Mouse (Mus musculus) spleen, adult 2 months (tissue): ENCODE measurements at regions not wholly inside any gene's neighbourhood (a gene's known extent, or its start where the extent isn't known, plus 50 kb on each side); places are given as distances from the start of the nearest gene placed in this dataset.

ENCODE experiments used
- DNase-seq, 2 experiments: peaks; one replicate each; pipeline versions ENCODE4 v3.0.0 to v3.0.0-alpha.2; 2012 to 2021; ENCODE audit warnings: low spot score in 2 of 2, low read depth in 1 of 2
- H3K27ac ChIP-seq: fragments of 200-500 bp; 2 replicates; pipeline ENCODE4 v1.5.1; 2012; ENCODE audit warnings: low read length, inconsistent platforms; ENCODE audit not compliant: insufficient read depth
- H3K27me3 ChIP-seq: fragments of 200-500 bp; 2 replicates; pipeline ENCODE4 v1.6.1; 2012; ENCODE audit warnings: mild to moderate bottlenecking, moderate library complexity, low read length, inconsistent platforms; ENCODE audit not compliant: control insufficient read depth, insufficient read depth
- H3K36me3 ChIP-seq: fragments of 200-500 bp; 2 replicates; pipeline ENCODE4 v1.6.1; 2012; ENCODE audit warnings: mild to moderate bottlenecking, low read length, inconsistent platforms; ENCODE audit not compliant: control insufficient read depth, insufficient read depth
- H3K4me1 ChIP-seq: fragments of 200-500 bp; 2 replicates; pipeline ENCODE4 v1.6.1; 2011; ENCODE audit warnings: inconsistent platforms; ENCODE audit not compliant: control insufficient read depth, insufficient read depth, insufficient read length
- H3K4me3 ChIP-seq: fragments of 200-500 bp; 2 replicates; pipeline ENCODE4 v1.5.1; 2011; ENCODE audit warnings: mild to moderate bottlenecking, inconsistent platforms; ENCODE audit not compliant: insufficient read depth, insufficient read length; ENCODE audit errors: extremely low read depth
- CTCF ChIP-seq: fragments of 200-500 bp; IDR thresholded peaks from 2 replicates; pipeline ENCODE4 v1.5.1; 2011; ENCODE audit warnings: mild to moderate bottlenecking, inconsistent platforms; ENCODE audit not compliant: insufficient read depth, insufficient read length, insufficient replicate concordance; ENCODE audit errors: extremely low read depth
- POLR2A ChIP-seq: fragments of 200-500 bp; IDR thresholded peaks from 2 replicates; pipeline ENCODE4 v1.6.1; 2011; ENCODE audit warnings: low read depth, low read length, inconsistent platforms
- WGBS: fragments of 180-500 bp; shearing (Covaris S2); methylation state at CpG from one replicate; pipeline ENCODE4 v1.1.7; 2018; 5-methylcytosine and 5-hydroxymethylcytosine counted together

DNA sequence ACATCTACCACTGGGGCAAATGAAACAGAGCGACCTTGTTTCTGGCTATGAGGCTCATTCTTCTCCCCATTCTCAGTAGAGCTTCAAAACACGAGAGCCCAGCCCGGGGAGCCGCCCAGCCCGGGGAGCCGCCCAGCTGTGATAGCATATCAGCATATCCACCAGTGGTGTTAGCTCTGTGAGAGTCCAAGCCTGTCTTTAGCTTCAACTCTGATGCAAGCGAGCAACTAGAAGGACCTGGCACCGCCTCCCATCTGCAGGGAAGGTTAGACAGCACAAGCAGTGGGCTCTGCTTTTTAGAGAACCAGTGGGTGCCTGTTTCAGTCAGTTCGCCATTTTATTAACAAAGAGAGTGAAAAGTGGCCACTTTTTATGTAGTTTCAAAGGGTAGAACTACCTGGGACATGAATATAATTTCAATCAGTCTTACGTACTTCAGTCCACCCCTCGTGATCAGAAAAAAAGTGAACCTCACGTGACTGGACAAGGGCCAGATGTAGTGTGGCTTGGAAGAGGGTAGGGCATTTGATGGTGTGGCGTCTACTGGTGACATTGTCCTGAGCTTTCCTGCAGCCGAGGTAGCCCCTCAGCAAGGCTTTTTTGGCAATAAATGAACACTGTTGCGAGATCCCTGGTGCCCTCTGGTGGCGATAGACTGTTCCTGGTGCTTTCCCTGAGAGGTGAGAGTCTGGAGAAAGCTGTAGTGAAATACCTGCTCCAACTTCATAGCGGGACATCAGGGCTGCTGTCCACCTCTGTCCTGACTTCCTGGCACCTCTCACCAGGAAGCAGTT, 121.0 kb downstream of the Amer3 start:
- no peaks in the 10 kb centered on the region for H3K36me3 ChIP-seq
- TF ChIP-seq CTCF, result peak; percentile 6; the same call in 1 of the 2 replicates
- TF ChIP-seq POLR2A, result no peak
- H3K4me1 ChIP-seq, result no peaks in the 10 kb centered on the region
- H3K27ac ChIP-seq, result no peak overlapping the region
- DNase-seq, result no peak
- H3K27me3 ChIP-seq, result no peaks in the 10 kb centered on the region
- no peak overlapping the region for H3K4me3 ChIP-seq
- 57% methylated on average over 17 of the region's 17 CpGs for WGBS

DNA sequence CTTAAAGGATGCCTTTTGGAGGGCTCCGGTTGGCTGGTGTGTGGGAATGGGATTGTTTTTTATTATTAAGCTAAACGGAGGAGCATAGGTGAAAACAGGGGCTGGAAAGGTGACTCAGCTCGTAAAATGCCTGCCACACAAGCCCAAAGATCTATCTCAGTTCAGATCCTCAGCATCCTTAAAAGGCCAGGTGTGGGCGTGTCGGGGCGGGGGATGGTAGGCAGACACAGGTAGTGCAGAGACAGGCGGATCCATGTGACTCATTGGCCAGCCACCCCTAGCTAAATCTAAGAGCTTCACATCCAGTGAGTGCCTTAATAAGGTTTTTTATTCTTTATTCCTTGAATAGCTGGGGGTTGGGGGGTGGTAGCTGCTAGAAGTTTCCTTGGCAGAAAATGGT, 122.0 kb downstream of the Amer3 start:
- Histone ChIP-seq H3K27ac (no peak overlapping the region), H3K27me3 (no peaks in the 10 kb centered on the region), H3K4me1 (no peaks in the 10 kb centered on the region), H3K36me3 (no peaks in the 10 kb centered on the region), H3K4me3 (no peak overlapping the region)
- TF ChIP-seq CTCF (no peak), POLR2A (no peak)
- no peak for DNase-seq
- 82% methylated on average over 7 of the region's 7 CpGs for WGBS

DNA sequence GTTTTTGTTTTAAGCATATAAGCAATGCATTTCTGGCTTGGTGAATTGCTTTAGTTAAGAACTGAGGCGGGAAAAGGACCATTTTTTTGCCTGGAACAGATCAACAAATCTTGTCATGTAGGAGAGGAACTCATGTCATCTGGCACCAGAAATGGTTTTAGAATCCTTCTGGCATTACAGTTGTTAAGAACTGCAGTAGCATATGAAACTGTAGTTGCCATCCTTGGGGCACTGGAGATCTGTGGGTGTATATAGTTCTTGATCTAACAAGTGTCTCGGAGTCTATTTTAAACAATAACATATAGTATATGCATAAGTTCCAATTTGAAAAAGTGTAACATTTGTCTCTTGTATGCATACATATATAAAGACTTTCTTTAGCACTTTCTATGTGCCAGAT, 129.6 kb downstream of the Amer3 start:
- H3K36me3 ChIP-seq, result no peaks in the 10 kb centered on the region
- 89% methylated on average over 2 of the region's 2 CpGs for WGBS
- no peak overlapping the region for H3K4me3 ChIP-seq
- no peak overlapping the region for H3K27ac ChIP-seq
- no peak for DNase-seq
- H3K4me1 ChIP-seq, result no peaks in the 10 kb centered on the region
- TF ChIP-seq POLR2A, result no peak
- TF ChIP-seq CTCF, result no peak
- no peaks in the 10 kb centered on the region for H3K27me3 ChIP-seq

DNA sequence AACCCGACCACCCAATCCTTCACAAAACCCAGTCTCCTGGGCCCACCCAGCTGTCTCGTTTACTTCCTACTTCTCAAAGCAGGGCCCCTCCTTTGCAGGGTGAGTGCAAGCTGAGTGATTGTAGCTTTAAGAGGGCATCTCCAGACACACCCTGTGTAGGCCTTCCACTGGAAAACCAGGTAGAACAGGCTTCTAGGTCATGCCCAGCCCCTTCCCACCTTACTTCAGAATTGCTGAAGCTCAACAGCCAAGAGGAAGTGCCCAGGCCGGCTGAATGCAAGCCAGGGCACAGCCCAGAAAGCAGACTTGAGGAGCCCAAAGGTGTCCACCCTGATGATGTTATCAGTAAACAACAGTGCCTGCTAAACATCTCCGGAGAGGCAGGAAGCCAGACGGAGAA, 120.2 kb downstream of the Fam168b start:
- H3K4me3 ChIP-seq, result no peak overlapping the region
- WGBS, result 25% methylated on average over 5 of the region's 5 CpGs
- H3K27ac ChIP-seq, result no peak overlapping the region
- H3K36me3 ChIP-seq, result no peaks in the 10 kb centered on the region
- H3K4me1 ChIP-seq, result no peaks in the 10 kb centered on the region
- no peaks in the 10 kb centered on the region for H3K27me3 ChIP-seq
- DNase-seq, result no peak
- TF ChIP-seq POLR2A (no peak), CTCF (no peak)

DNA sequence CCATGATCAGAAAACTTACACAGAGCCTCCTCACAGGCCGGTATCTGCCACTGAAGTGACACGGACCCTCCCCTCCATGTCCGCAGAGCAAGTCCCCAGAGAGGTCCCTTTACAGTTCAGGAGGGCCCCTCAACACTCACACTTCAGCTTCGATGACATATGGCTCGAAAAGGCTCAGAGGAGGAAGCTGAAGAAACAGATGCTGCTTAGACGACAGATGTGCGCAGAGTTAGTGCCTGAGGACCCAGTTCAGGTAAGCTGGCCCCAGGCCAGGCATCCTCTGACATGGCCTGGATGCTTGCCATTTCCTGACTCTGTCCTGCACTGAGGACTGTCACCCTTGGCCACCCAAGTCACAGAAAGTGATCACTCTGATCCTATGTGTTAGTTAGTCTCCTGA, 110.7 kb downstream of the Fam168b start:
- no peak overlapping the region for H3K4me3 ChIP-seq
- H3K36me3 ChIP-seq, result no peaks in the 10 kb centered on the region
- no peak for DNase-seq
- H3K27me3 ChIP-seq, result no peaks in the 10 kb centered on the region
- no peak overlapping the region for H3K27ac ChIP-seq
- TF ChIP-seq CTCF, result no peak
- TF ChIP-seq POLR2A, result no peak
- no peaks in the 10 kb centered on the region for H3K4me1 ChIP-seq
- 21% methylated on average over 7 of the region's 7 CpGs for WGBS

DNA sequence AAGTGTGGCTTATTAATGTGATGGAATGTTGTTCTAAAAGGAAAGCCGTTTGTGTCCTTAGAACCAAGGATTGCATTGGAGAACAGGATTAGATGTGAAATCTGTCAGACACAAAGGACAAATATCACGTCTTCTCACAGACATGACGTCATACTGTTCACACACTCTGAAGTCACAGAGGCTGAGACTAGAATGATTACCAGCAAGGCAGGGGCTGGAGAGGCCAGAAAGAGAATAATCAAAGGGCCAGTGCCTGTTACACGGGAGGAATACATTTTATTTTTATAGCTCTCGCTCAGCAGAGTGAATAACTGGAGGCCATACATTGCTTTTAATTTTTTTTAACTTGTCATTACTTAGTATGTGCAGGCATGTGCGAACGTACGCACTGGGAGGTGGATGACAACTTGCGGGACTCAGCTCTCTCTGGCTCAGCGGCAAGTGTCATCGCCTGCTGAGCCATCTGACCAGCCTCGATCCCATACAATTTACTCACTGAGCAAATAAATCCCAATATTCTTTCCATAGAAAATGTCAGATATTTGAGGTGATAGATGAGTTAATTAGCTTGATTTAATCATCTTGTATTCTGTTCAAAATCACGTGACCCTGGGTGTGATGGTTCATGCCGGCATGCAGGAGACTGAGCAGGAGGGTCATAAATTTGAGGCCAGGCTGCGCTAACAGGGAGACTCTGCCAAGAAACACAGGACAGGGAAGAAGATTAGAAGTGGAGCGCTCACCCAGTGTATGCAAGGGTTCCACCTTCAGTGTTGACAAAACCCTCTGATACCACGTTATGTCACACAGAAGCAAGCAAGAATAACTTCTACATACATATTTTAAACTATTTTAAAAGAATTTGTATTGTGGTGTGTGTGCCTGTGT, 109.6 kb downstream of the Fam168b start:
- 90% methylated on average over 17 of the region's 17 CpGs for WGBS
- H3K36me3 ChIP-seq, result no peaks in the 10 kb centered on the region
- no peak overlapping the region for H3K4me3 ChIP-seq
- H3K27me3 ChIP-seq, result no peaks in the 10 kb centered on the region
- no peak for DNase-seq
- H3K4me1 ChIP-seq, result no peaks in the 10 kb centered on the region
- no peak overlapping the region for H3K27ac ChIP-seq
- TF ChIP-seq CTCF, result no peak
- TF ChIP-seq POLR2A, result no peak

DNA sequence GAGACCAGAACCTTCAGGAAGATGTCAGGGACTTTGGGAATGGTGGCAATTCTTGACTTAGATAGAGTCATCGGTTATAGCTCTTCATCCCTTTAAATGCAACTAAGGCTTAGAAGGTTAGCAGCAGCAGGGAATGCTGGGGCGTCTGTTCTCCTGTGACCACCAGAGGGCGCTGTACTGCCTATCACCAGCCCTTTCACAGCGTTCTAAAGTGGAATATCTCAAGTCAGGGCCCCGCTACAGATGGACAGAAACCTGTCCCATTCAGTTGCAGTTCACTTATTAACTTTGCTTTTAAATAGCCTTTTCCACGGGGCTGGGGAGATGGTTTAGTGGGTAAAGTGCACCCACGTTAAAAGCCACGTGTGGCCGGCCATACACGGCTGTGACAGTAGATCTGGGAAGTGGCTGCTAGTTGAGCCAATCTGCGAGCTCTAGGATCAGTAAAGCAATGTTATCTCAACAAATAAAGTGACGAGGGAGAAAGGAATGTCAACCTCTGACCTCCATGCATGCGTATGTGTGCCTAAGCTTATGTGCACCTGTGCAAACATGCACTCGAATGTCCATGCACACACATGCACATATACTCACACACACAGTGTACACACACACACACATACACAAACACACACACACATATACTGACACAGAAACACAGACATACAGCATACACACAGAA, 104.3 kb downstream of the Fam168b start:
- H3K36me3 ChIP-seq, result no peaks in the 10 kb centered on the region
- H3K4me3 ChIP-seq, result no peak overlapping the region
- 53% methylated on average over 14 of the region's 14 CpGs for WGBS
- no peaks in the 10 kb centered on the region for H3K4me1 ChIP-seq
- DNase-seq, result peak; percentile 19 to 48
- no peak overlapping the region for H3K27ac ChIP-seq
- no peak for TF ChIP-seq POLR2A
- peak; percentile 73; the same call in 1 of the 2 replicates for TF ChIP-seq CTCF
- no peaks in the 10 kb centered on the region for H3K27me3 ChIP-seq
